Mouse (Mus musculus) embryonic facial prominence, embryonic 13.5 days (tissue): Measurements from ENCODE around the gene Hax1. TPM values are rescaled to one million over a fixed set of nuclear protein-coding genes. Genes with fewer than 3 reads are reported as not detected.

Experiments used
- ATAC-seq: fragments of 200-750 bp; cut with Nextera tagmentation; 2 replicates; pipeline ENCODE4 v1.8.0; 2017; ENCODE audit warnings: low read depth; ENCODE audit not compliant: insufficient number of reproducible peaks, insufficient read depth, low FRiP score, low TSS enrichment
- H3K27ac ChIP-seq: fragments of 300-500 bp; sonication (generic); 2 replicates; pipeline ENCODE4 v1.5.1; 2015; ENCODE audit warnings: moderate library complexity, mild to moderate bottlenecking, inconsistent platforms
- H3K27me3 ChIP-seq: fragments of 300-500 bp; sonication (generic); 2 replicates; pipeline ENCODE4 v1.6.1; 2015; ENCODE audit warnings: mild to moderate bottlenecking, inconsistent platforms
- H3K36me3 ChIP-seq: fragments of 300-500 bp; sonication (generic); 2 replicates; pipeline ENCODE4 v1.6.1; 2015; ENCODE audit warnings: mild to moderate bottlenecking, inconsistent platforms
- H3K4me1 ChIP-seq: fragments of 300-500 bp; sonication (generic); 2 replicates; pipeline ENCODE4 v1.6.1; 2015; ENCODE audit warnings: inconsistent platforms
- H3K4me2 ChIP-seq: fragments of 300-500 bp; sonication (generic); 2 replicates; pipeline ENCODE4 v1.6.1; 2015; ENCODE audit warnings: moderate library complexity, mild to moderate bottlenecking, inconsistent platforms
- H3K4me3 ChIP-seq: fragments of 300-500 bp; sonication (generic); 2 replicates; pipeline ENCODE4 v1.5.1; 2015; ENCODE audit warnings: mild to moderate bottlenecking, inconsistent platforms
- H3K9ac ChIP-seq: fragments of 300-500 bp; sonication (generic); 2 replicates; pipeline ENCODE4 v1.6.1; 2015; ENCODE audit warnings: mild to moderate bottlenecking, inconsistent platforms
- H3K9me3 ChIP-seq: fragments of 300-500 bp; sonication (generic); 2 replicates; pipeline ENCODE4 v1.6.1; 2016; ENCODE audit warnings: inconsistent platforms
- whole genome bisulfite sequencing: fragments of 180-500 bp; shearing (Covaris S2); methylation state at CpG from one replicate; pipeline ENCODE4 v1.1.7; 2015; ENCODE audit warnings: mixed read lengths; 5-methylcytosine and 5-hydroxymethylcytosine counted together
- microRNA-seq: library from miRNA; unstranded; fragments of <30 nt; microRNA quantifications from one replicate; pipeline ENCODE4, GENCODE M21; 2016
- polyA plus RNA-seq: library from polyadenylated mRNA; unstranded; fragments of >200 nt; fragmentation: Nextera tagmentation; extraction: Ambion mirVana; gene quantifications from 2 replicates; pipeline ENCODE4 v1.2.1, GENCODE M21; 2015

Hax1 gene
- polyA plus RNA-seq, 1 experiment from 2014 or later: 169 TPM

- ATAC-seq: no peak
- Histone ChIP-seq H3K4me2 (peak overlapping the region; percentile 94), H3K4me3 (peak overlapping the region; percentile 94), H3K27ac (peak overlapping the region; percentile 97), H3K36me3 (peaks cover 32% of the 10 kb centered on the region), H3K9ac (peak overlapping the region; percentile 97), H3K9me3 (no peaks in the 10 kb centered on the region), H3K4me1 (peaks cover 39% of the 10 kb centered on the region), H3K27me3 (no peaks in the 10 kb centered on the region)
- WGBS: 47% methylated on average over 4 of the region's 4 CpGs
These were observed 37.1 kb downstream of the Hax1 start for GRCm38 (mm10) chr3:89961436-89961835.

- Histone ChIP-seq H3K36me3 (peaks cover 41% of the 10 kb centered on the region), H3K4me1 (peaks cover 39% of the 10 kb centered on the region), H3K9ac (peak overlapping the region; percentile 80), H3K27ac (peak overlapping the region; percentile 61; the same call in 1 of the 2 replicates), H3K9me3 (no peaks in the 10 kb centered on the region), H3K27me3 (no peaks in the 10 kb centered on the region), H3K4me3 (peak overlapping the region; percentile 94), H3K4me2 (peak overlapping the region; percentile 94)
- under 1% methylated on average over 30 of the region's 30 CpGs for WGBS
- ATAC-seq: peak; percentile 84
These were observed 38.1 kb downstream of the Hax1 start for GRCm38 (mm10) chr3:89960469-89960868.

- no peaks in the 10 kb centered on the region for H3K9me3 ChIP-seq
- H3K4me1 ChIP-seq: peaks cover 33% of the 10 kb centered on the region
- no peak overlapping the region for H3K27ac ChIP-seq
- no peaks in the 10 kb centered on the region for H3K27me3 ChIP-seq
- H3K36me3 ChIP-seq: peaks cover 52% of the 10 kb centered on the region
- H3K9ac ChIP-seq: no peak overlapping the region
- no peak for ATAC-seq
- 76% methylated on average over 4 of the region's 4 CpGs for WGBS
- H3K4me3 ChIP-seq: no peak overlapping the region
- H3K4me2 ChIP-seq: peak overlapping the region; percentile 94
These were observed 39.1 kb downstream of the Hax1 start for GRCm38 (mm10) chr3:89959435-89959834.

- H3K9ac ChIP-seq: no peak overlapping the region
- H3K27me3 ChIP-seq: no peaks in the 10 kb centered on the region
- peaks cover 67% of the 10 kb centered on the region for H3K36me3 ChIP-seq
- H3K4me2 ChIP-seq: no peak overlapping the region
- no peaks in the 10 kb centered on the region for H3K9me3 ChIP-seq
- H3K4me3 ChIP-seq: no peak overlapping the region
- no peak for ATAC-seq
- peaks cover 30% of the 10 kb centered on the region for H3K4me1 ChIP-seq
- no peak overlapping the region for H3K27ac ChIP-seq
- WGBS: 96% methylated on average over 9 of the region's 9 CpGs
These were observed 40.7 kb downstream of the Hax1 start for GRCm38 (mm10) chr3:89957880-89958279.

- 93% methylated on average over 7 of the region's 7 CpGs for WGBS
- Histone ChIP-seq H3K27me3 (no peaks in the 10 kb centered on the region), H3K4me2 (no peak overlapping the region), H3K27ac (no peak overlapping the region), H3K9ac (no peak overlapping the region), H3K9me3 (no peaks in the 10 kb centered on the region), H3K4me3 (no peak overlapping the region), H3K36me3 (peaks cover 82% of the 10 kb centered on the region), H3K4me1 (peaks cover 19% of the 10 kb centered on the region)
- ATAC-seq: no peak
These were observed 42.2 kb downstream of the Hax1 start for GRCm38 (mm10) chr3:89956177-89956971.

GRCm38 (mm10) chr3:89953420-89953819 is 45.2 kb downstream of the Hax1 start:
- ATAC-seq: no peak
- WGBS: 2% methylated on average over 4 of the region's 4 CpGs
- Histone ChIP-seq H3K27me3 (no peaks in the 10 kb centered on the region), H3K36me3 (peaks cover 100% of the 10 kb centered on the region), H3K9ac (no peak overlapping the region), H3K4me1 (no peaks in the 10 kb centered on the region), H3K4me3 (no peak overlapping the region), H3K9me3 (no peaks in the 10 kb centered on the region), H3K4me2 (no peak overlapping the region), H3K27ac (no peak overlapping the region)

GRCm38 (mm10) chr3:89948655-89949054 is 49.9 kb downstream of the Hax1 start:
- H3K36me3 ChIP-seq: peaks cover 99% of the 10 kb centered on the region
- H3K4me2 ChIP-seq: no peak overlapping the region
- no peak for ATAC-seq
- H3K4me1 ChIP-seq: no peaks in the 10 kb centered on the region
- no peak overlapping the region for H3K27ac ChIP-seq
- H3K4me3 ChIP-seq: no peak overlapping the region
- H3K9ac ChIP-seq: no peak overlapping the region
- H3K27me3 ChIP-seq: no peaks in the 10 kb centered on the region
- no peaks in the 10 kb centered on the region for H3K9me3 ChIP-seq
- whole genome bisulfite sequencing: 93% methylated on average over 6 of the region's 6 CpGs

- Histone ChIP-seq H3K27me3 (no peaks in the 10 kb centered on the region), H3K4me3 (no peak overlapping the region), H3K4me1 (no peaks in the 10 kb centered on the region), H3K36me3 (peaks cover 99% of the 10 kb centered on the region), H3K27ac (no peak overlapping the region), H3K9ac (no peak overlapping the region), H3K4me2 (no peak overlapping the region), H3K9me3 (no peaks in the 10 kb centered on the region)
- WGBS: 87% methylated on average over 11 of the region's 11 CpGs
- ATAC-seq: no peak
These were observed 50.6 kb downstream of the Hax1 start for GRCm38 (mm10) chr3:89948021-89948420.

Small RNAs within 50 kb of the gene (microRNA-seq; reads per million reads assigned to microRNA genes)
- not detected for gene Mir7669

Other genes with a start within 250 kb of the Hax1 start
- gene Chrnb2, start 234.1 kb downstream of the Hax1 start, polyA plus RNA-seq: 1.1 and 1.3 TPM in 2 replicates
- gene Ube2q1, start 225.2 kb downstream of the Hax1 start, polyA plus RNA-seq: 13.2 and 14.2 TPM in 2 replicates
- gene She, start 167.4 kb downstream of the Hax1 start, polyA plus RNA-seq: 2.8 and 3.2 TPM in 2 replicates
- 0.83 and 1.6 TPM in 2 replicates for gene Il6ra, start 85.6 kb downstream of the Hax1 start, polyA plus RNA-seq
- 16.8 and 17.8 TPM in 2 replicates for gene Atp8b2, start 35.3 kb downstream of the Hax1 start, polyA plus RNA-seq
- 146 and 149 TPM in 2 replicates for gene 4933434E20Rik, start 52.9 kb upstream of the Hax1 start, polyA plus RNA-seq
- 231 and 255 TPM in 2 replicates for gene Ubap2l, start 53.8 kb upstream of the Hax1 start, polyA plus RNA-seq
- 496 and 525 TPM in 2 replicates for gene Tpm3, start 73.9 kb upstream of the Hax1 start, polyA plus RNA-seq
- 0.30 and 0.44 TPM in 2 replicates for gene Nup210l, start 105.4 kb upstream of the Hax1 start, polyA plus RNA-seq
- 1,327 and 1,965 TPM in 2 replicates for gene Rps27, start 214.9 kb upstream of the Hax1 start, polyA plus RNA-seq
- gene Rab13, start 214.9 kb upstream of the Hax1 start, polyA plus RNA-seq: 35.4 and 38.9 TPM in 2 replicates
- gene Jtb, start 232.8 kb upstream of the Hax1 start, polyA plus RNA-seq: 107 and 113 TPM in 2 replicates
- gene Creb3l4, start 244.7 kb upstream of the Hax1 start, polyA plus RNA-seq: 8.9 and 9.1 TPM in 2 replicates
- 86.2 and 92.6 TPM in 2 replicates for gene Slc39a1, start 249.4 kb upstream of the Hax1 start, polyA plus RNA-seq